Mouse (Mus musculus) heart, adult 8-10 months (tissue): ENCODE data around the gene Lgals8. TPM values are rescaled to one million over a fixed set of nuclear protein-coding genes. Genes with fewer than 3 reads are reported as not detected.
"Not testable (repeated sequence)": the region's sequence is repeated elsewhere in the genome, so short reads cannot be mapped to it uniquely, and the experiment has no call there.

Experiments
- DNase-seq: peaks from one replicate; pipeline ENCODE4 v3.0.0; 2022; ENCODE audit warnings: low spot score
- total RNA-seq, 4 experiments: library from RNA; stranded (reverse); gene quantifications; 2 replicates each; pipeline ENCODE4 v1.2.4; 2022

Lgals8 gene
- 10 to 100 TPM; 34.5 to 41.1 (median 39.5) TPM for total RNA-seq

- DNase-seq: no peak
These were observed at the start of gene Lgals8 for GRCm38 (mm10) chr13:12464844-12465243. TSS of gene Lgals8 (minus strand) at chr13:12464944.

GRCm38 (mm10) chr13:12511189-12511965, 46.6 kb upstream of the Lgals8 start:
- DNase-seq: no peak

- no peak for DNase-seq
These were observed 45.3 kb upstream of the Lgals8 start for GRCm38 (mm10) chr13:12510032-12510431.

GRCm38 (mm10) chr13:12507426-12507825, 42.7 kb upstream of the Lgals8 start:
- no peak for DNase-seq

- DNase-seq: no peak
These were observed 40.6 kb upstream of the Lgals8 start for GRCm38 (mm10) chr13:12505359-12505758.

GRCm38 (mm10) chr13:12503238-12503751, 38.6 kb upstream of the Lgals8 start:
- no peak for DNase-seq

GRCm38 (mm10) chr13:12502665-12503237, 38.0 kb upstream of the Lgals8 start:
- DNase-seq: no peak

GRCm38 (mm10) chr13:12499107-12499506, 34.4 kb upstream of the Lgals8 start:
- no peak for DNase-seq

- no peak for DNase-seq
These were observed 33.1 kb upstream of the Lgals8 start for GRCm38 (mm10) chr13:12497809-12498208.

GRCm38 (mm10) chr13:12494750-12495149, 30.0 kb upstream of the Lgals8 start:
- DNase-seq: no peak

GRCm38 (mm10) chr13:12492515-12492914, 27.8 kb upstream of the Lgals8 start:
- no peak for DNase-seq

GRCm38 (mm10) chr13:12485640-12486039, 20.9 kb upstream of the Lgals8 start:
- no peak for DNase-seq

GRCm38 (mm10) chr13:12485197-12485596, 20.5 kb upstream of the Lgals8 start:
- DNase-seq: no peak

GRCm38 (mm10) chr13:12479802-12480201, 15.1 kb upstream of the Lgals8 start:
- no peak for DNase-seq

- DNase-seq: no peak
These were observed 13.6 kb upstream of the Lgals8 start for GRCm38 (mm10) chr13:12478301-12478700.

- DNase-seq: no peak
These were observed 12.1 kb upstream of the Lgals8 start for GRCm38 (mm10) chr13:12476886-12477285.

- DNase-seq: no peak
These were observed 10.5 kb upstream of the Lgals8 start for GRCm38 (mm10) chr13:12475239-12475638.

GRCm38 (mm10) chr13:12473724-12474378, 9.1 kb upstream of the Lgals8 start:
- DNase-seq: peak; percentile 71

GRCm38 (mm10) chr13:12468488-12468887, 3.7 kb upstream of the Lgals8 start:
- peak; percentile 24 for DNase-seq

GRCm38 (mm10) chr13:12464159-12464558, 585 bp downstream of the Lgals8 start:
- not testable (repeated sequence) for DNase-seq

- no peak for DNase-seq
These were observed 2.1 kb downstream of the Lgals8 start for GRCm38 (mm10) chr13:12462623-12463022.

- no peak for DNase-seq
These were observed 3.0 kb downstream of the Lgals8 start for GRCm38 (mm10) chr13:12461730-12462119.
